Mouse (Mus musculus): ENCODE data around the gene Fam184b.

The Fam184b gene

DNA sequence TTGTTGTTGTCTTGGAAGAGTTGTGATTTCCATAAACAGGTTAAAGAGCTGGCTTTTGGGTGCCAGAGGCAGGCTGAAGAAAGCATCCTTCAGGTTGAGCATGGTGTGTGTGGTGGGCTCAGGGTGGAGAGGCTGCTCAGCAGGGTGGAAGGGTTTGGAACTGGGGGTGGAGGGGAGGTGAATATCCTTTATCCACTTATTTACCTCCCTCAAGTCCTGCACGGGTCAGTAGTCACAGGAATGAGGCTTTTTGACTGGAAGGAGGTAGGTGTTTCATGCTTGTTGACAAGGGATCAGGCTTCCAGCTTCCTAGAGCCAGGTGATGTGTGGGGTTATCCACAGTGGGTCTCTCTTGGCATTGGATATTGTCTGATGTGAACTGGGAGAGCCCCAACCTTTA, 124.8 kb downstream of the Fam184b start:
- DNase-seq (ENCODE audit: low read depth, low spot score), result no peak

- no peak for DNase-seq (ENCODE audit: low read depth, low spot score)
Observed at GRCm38 (mm10) chr5:45513511-45513910, 125.9 kb downstream of the Fam184b start.

DNA sequence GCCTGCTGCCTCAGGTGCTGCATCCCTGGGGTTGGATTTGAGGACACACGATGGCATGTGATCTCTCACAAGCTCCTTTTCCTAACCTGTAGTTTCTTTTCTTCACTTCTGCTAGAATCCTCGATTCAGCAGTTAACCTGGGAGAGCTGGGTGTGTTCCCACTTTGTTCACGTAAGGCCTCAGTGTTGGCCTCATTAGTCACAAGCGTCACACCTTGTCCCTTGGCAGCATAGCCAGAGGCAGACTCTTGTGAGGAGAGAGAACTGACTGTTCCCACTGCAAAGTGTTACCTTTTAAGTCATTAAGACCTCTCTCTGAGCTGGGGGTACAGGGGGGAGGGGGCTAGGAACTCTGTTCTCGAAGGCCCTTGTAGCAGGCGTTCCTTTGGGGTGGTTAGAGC, 126.5 kb downstream of the Fam184b start:
- DNase-seq (ENCODE audit: low read depth, low spot score), result no peak

- DNase-seq (ENCODE audit: low read depth, low spot score), result no peak
Observed at GRCm38 (mm10) chr5:45510071-45510470, 129.3 kb downstream of the Fam184b start.

DNA sequence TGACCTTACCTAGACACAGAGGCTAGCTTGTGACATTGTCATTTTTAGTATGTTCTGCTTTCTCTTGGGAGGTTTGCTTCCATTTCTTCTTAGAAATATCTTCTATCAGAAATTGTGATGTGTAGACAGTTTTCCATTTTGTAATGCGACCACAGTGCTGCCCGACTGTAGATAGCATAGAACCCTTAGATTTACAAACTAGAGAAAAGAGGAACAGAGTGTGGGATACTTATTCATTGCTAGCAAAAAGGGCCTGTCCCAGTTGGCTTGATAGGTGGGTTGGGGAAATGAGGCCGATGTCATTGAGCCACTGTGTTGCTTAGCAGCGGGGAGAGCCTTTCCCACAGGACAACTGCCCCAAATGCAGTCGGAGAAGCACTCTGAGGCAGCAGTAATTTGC, 141.8 kb downstream of the Fam184b start:
- no peak for DNase-seq (ENCODE audit: low read depth, low spot score)

DNA sequence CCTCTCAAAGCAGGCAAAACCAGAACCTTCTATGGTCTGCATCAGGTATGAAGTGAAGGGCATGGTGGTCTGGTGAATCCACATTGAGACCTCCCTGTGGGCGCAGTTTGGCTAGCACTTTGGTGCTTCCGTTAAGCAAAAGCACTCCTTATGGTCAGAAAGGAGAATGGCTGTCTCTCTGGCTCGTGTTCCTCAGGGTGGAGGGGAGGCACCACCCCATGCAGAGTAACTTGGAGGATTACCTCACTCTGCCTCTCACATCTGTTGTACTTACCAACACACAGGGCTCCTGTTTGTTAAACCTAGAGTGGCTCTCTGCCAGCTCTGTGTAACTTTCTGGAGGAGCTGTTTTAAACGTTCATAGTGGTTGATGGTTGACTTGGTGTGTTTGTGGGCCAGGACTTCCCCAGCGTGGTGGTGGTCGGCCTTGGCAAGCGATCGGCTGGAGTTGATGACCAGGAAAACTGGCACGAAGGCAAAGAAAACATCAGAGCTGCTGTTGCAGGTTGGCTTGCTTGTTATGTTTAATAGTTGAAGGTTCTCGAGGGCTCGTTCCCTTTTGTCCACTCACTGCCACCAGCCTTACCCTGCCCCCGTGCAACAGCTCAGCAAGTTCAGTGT, 142.4 kb downstream of the Fam184b start:
- no peak for DNase-seq (ENCODE audit: low read depth, low spot score)

DNA sequence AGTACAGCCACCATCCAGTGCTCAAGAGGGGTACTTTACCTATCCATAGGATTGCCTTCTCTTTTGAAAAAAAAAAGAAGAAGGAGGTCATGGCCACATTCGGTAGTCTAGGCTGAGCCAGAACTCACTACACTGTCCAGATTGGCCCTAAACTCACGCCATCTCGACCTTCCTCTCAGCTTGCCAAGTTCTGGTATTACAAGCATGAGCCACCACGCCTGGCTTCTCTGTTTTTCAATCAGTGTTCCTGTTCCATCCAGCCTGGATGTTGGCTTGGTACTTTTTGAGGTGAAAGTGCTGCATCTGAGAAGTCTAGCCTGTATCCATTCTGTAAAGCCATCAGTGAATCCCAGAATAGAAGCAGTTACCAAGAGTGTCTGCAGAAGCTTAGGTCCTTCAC, 142.9 kb downstream of the Fam184b start:
- DNase-seq (ENCODE audit: low read depth, low spot score), result no peak

- no peak for DNase-seq (ENCODE audit: low read depth, low spot score)
Observed at GRCm38 (mm10) chr5:45496042-45496441, 143.4 kb downstream of the Fam184b start.

- no peak for DNase-seq (ENCODE audit: low read depth, low spot score)
Observed at GRCm38 (mm10) chr5:45495429-45495975, 143.9 kb downstream of the Fam184b start.

DNA sequence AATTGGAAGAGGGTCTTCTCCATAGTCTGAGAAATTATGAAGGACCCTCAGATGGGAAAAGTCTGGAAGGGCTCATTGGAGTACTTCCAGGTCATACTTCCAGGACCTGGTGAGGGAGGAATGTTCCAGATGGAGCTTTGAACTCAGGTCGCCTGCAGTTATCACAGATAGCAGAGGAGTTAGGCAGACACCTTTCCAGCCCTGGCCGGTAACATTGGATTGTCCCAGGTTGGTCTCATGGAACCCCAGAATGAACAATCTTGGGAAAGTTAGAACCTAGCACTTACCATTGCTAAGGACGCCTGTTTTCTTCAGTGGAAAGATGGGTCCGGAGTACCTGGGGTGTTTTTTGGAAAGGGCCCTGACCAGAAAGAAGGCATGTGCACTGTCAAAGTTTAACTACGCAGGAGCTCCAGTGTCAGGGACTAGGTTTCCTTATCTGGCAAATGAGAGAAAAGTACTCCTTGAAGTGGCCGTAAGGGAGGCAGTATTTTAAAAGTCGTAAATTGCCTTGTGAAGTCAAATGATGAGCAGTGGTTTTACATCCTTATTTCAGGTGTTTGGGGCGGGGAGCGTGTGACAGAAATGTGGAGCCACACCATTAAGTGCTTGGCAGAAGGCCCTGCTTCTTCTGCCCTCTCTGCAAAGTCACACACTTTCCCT, 145.2 kb downstream of the Fam184b start:
- DNase-seq (ENCODE audit: low read depth, low spot score), result no peak

DNA sequence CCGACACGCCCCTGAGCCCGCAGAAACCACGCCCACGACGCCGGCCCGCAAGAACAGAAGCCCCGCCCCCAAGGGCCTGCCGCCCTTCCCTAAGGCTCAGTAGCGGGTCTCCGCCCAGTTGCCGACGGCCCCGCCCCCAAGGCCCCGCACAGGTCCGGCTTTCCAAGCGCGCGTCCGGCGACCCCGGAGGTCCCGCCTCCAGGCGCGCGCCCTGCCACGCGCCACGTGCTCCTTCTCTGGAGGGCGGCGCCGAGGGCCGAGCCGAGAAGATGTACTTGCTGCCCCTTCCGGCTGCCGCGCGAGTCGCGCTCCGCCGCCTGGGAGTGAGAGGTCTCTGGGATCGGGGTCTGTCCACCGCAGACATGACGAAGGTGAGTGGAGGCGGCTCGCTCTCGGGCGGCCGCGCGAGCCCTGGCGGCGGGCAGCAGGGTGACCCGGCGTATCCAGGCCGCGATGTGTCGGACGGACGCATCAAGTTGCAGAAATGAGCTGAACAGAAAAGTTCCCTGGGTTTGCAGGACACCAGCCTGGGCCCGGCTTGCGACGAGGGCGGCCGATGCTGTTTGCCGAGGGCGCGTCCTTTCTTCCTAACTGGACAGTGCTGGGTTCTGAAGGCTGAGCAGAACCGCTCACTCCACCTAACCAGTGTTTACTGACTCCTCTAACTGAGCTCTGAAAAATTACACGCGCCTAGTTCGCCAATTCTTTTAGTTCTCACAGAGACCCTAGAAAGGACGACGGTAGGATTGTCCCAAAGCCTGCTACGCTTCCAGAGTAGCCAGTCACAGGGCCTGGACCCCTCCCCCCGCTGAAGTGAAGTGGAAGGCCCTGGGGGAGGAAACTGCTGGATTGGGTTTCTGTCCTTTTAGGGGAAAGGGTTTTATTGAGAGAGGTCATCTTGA, 146.0 kb downstream of the Fam184b start, which contains the start of gene Lap3:
Gene Lap3, plus strand, starts transcription at position 184 of the 902 bp plus-strand sequence.
- peak; percentile 89 for DNase-seq (ENCODE audit: low read depth, low spot score)

- no peak for DNase-seq (ENCODE audit: low read depth, low spot score)
Observed at GRCm38 (mm10) chr5:45491776-45492175, 147.6 kb downstream of the Fam184b start.

DNA sequence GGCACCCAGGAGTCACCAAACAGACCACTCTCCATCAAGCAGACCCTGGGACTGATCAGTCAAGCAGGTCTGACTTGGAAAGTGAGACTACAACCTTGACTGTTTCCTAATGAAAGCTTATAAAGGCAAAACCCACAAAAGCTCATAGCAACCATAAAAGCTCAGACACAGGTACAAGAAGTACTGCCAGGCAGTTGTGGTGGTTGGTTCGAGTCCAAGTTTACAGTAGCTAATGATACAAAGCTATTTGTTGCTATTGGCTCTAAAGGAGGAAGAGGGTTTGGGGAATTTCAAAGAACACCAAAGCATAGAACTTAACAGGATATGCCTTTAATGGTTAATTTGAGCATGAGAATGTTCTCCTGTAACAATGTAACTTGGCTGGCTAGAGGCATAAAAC, 155.8 kb downstream of the Fam184b start:
- no peak for DNase-seq (ENCODE audit: low read depth, low spot score)

- DNase-seq (ENCODE audit: low read depth, low spot score), result no peak
Observed at GRCm38 (mm10) chr5:45482607-45483006, 156.8 kb downstream of the Fam184b start.

DNA sequence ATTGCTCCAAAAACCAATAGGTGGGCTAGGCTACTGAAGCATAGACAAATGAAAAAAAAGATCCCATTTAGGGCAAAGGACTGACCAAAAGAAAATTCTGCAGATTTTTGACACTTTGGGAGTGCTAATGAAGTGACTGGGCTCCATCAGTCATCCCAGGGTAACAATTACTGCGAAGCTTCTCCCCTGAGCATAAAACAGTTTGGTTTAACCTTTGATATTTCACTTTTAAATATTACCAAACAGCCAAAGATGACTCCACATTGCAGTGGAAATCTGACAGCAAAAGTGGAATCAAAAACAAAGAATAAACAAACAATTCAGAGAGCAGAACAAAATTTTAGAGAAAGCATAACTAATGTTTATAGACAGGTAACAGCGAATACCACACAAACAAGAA, 158.3 kb downstream of the Fam184b start:
- DNase-seq (ENCODE audit: low read depth, low spot score), result no peak

DNA sequence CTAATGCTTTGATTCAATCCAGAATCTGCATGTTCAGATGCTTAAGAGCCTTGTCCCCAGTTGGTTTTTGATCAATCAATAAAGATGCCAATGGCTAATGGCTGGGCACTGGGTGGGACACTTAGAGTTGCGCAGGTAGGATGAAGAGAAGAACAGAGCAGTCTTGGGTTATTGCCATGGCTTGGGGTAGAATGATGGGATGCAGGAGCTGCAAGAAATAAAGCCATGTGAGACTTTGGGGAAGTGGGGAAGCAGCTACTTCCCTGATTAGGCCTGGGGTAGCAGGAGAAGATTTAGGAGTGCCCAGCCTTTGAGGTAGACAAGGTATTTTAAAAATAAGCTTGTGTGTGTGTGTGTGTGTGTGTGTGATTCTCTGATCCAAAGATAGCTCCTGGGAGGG, 159.3 kb downstream of the Fam184b start:
- no peak for DNase-seq (ENCODE audit: low read depth, low spot score)
